Mouse (Mus musculus) urinary bladder, adult 18-20 months (tissue): ENCODE data around the gene Isca2.

Experiments
- DNase-seq, 2 experiments: peaks; one replicate each; pipeline ENCODE4 v3.0.0; 2022; ENCODE audit warnings: low spot score in 2 of 2, mixed read lengths in 2 of 2

Isca2 gene

GRCm38 (mm10) chr12:84771981-84772520 lies 1.0 kb upstream of the Isca2 start:
- DNase-seq = no peak

GRCm38 (mm10) chr12:84773476-84773875 lies 425 bp downstream of the Isca2 start:
- no peak for DNase-seq

- no peak for DNase-seq
Observed at GRCm38 (mm10) chr12:84774376-84774775, 1.3 kb downstream of the Isca2 start.

- DNase-seq = no peak
Observed at GRCm38 (mm10) chr12:84776229-84776628, 3.2 kb downstream of the Isca2 start.

- peak; percentile 78 to 81 for DNase-seq
Observed at GRCm38 (mm10) chr12:84784604-84785381, 11.7 kb downstream of the Isca2 start.

- no peak for DNase-seq
Observed at GRCm38 (mm10) chr12:84786091-84786490, 13.0 kb downstream of the Isca2 start.

GRCm38 (mm10) chr12:84790853-84791252 lies 17.8 kb downstream of the Isca2 start:
- no peak for DNase-seq

- no peak for DNase-seq
Observed at GRCm38 (mm10) chr12:84792629-84793028, 19.6 kb downstream of the Isca2 start.

GRCm38 (mm10) chr12:84794647-84795046 lies 21.6 kb downstream of the Isca2 start:
- DNase-seq = no peak

GRCm38 (mm10) chr12:84799086-84799485 lies 26.0 kb downstream of the Isca2 start:
- DNase-seq = no peak

- DNase-seq = no peak
Observed at GRCm38 (mm10) chr12:84800419-84800818, 27.4 kb downstream of the Isca2 start.

- DNase-seq = no peak
Observed at GRCm38 (mm10) chr12:84801532-84802110, 28.6 kb downstream of the Isca2 start.

GRCm38 (mm10) chr12:84802625-84803024 lies 29.6 kb downstream of the Isca2 start:
- DNase-seq = no peak

GRCm38 (mm10) chr12:84805228-84805842 lies 32.3 kb downstream of the Isca2 start:
- DNase-seq = no peak

GRCm38 (mm10) chr12:84806010-84806409 lies 33.0 kb downstream of the Isca2 start:
- DNase-seq = no peak

- no peak for DNase-seq
Observed at GRCm38 (mm10) chr12:84806726-84807125, 33.7 kb downstream of the Isca2 start.

- DNase-seq = no peak
Observed at GRCm38 (mm10) chr12:84807351-84807750, 34.3 kb downstream of the Isca2 start.

GRCm38 (mm10) chr12:84809033-84809432 lies 36.0 kb downstream of the Isca2 start:
- DNase-seq = no peak

GRCm38 (mm10) chr12:84810810-84811209 lies 37.8 kb downstream of the Isca2 start:
- DNase-seq = no peak

GRCm38 (mm10) chr12:84811510-84811909 lies 38.5 kb downstream of the Isca2 start:
- DNase-seq = no peak

GRCm38 (mm10) chr12:84812004-84812403 lies 39.0 kb downstream of the Isca2 start:
- DNase-seq = no peak

- no peak for DNase-seq
Observed at GRCm38 (mm10) chr12:84813773-84814172, 40.7 kb downstream of the Isca2 start.
